Mouse (Mus musculus) lung, adult 2 months (tissue): Measurements from ENCODE around the gene Kif22.

Source experiments
- CTCF ChIP-seq: fragments of 200-500 bp; IDR thresholded peaks from 2 replicates; pipeline ENCODE4 v1.5.1; 2011; ENCODE audit warnings: mild to moderate bottlenecking, low read length, control low read depth; ENCODE audit not compliant: insufficient read depth
- POLR2A ChIP-seq: fragments of 200-500 bp; IDR thresholded peaks from 2 replicates; pipeline ENCODE4 v1.6.1; 2011; ENCODE audit warnings: low read depth, mild to moderate bottlenecking, control low read depth, low read length, borderline replicate concordance; ENCODE audit errors: extremely low read depth

- TF ChIP-seq CTCF: no peak
- TF ChIP-seq POLR2A: no peak
Observed at GRCm38 (mm10) chr7:127011051-127011450, 31.2 kb downstream of the Kif22 start.
